Mouse (Mus musculus): Measurements from ENCODE around the gene Dnaja3. TPM values are rescaled to one million over a fixed set of nuclear protein-coding genes. Genes with fewer than 3 reads are reported as not detected.
A peak's percentile ranks its signal among the peaks of the same experiment; 100 is the strongest.

The Dnaja3 gene
- total and polyA plus RNA-seq, 2 experiments from 2014 or later: 49.6 to 52.9 TPM

- 58% methylated on average over 13 of the region's 13 CpGs for WGBS
- no peaks in the 10 kb centered on the region for H3K9me3 ChIP-seq (ENCODE audit: low read length)
- no peak overlapping the region for H3K9ac ChIP-seq (replicated peaks; ENCODE audit: low read length)
- H3K4me1 ChIP-seq (ENCODE audit: insufficient read depth, low read length): peaks cover 26% of the 10 kb centered on the region
- H3K27me3 ChIP-seq (ENCODE audit: insufficient read depth, low read length): no peaks in the 10 kb centered on the region
- no peak for TF ChIP-seq CTCF (IDR thresholded peaks at IDR 0.05; ENCODE audit: low read depth)
- H3K4me3 ChIP-seq (ENCODE audit: low read length): no peak overlapping the region
- ATAC-seq (no peak), DNase-seq (ENCODE audit: low spot score) (peak; percentile 51)
- no peak overlapping the region for H3K4me2 ChIP-seq (ENCODE audit: low read depth, low read length)
- H3K36me3 ChIP-seq (ENCODE audit: insufficient read depth, low read length): peaks cover 10% of the 10 kb centered on the region; the same call in 1 of the 2 replicates
- H3K27ac ChIP-seq: peak overlapping the region; percentile 42; the same call in 1 of the 2 replicates
These were observed 7.9 kb downstream of the Dnaja3 start for GRCm38 (mm10) chr16:4647651-4648141.

- Histone ChIP-seq H3K9me3 (ENCODE audit: low read length) (no peaks in the 10 kb centered on the region), H3K4me1 (ENCODE audit: insufficient read depth, low read length) (peaks cover 20% of the 10 kb centered on the region), H3K9ac (replicated peaks; ENCODE audit: low read length) (no peak overlapping the region), H3K27ac (no peak overlapping the region), H3K4me2 (ENCODE audit: low read depth, low read length) (no peak overlapping the region), H3K36me3 (ENCODE audit: insufficient read depth, low read length) (peaks cover 10% of the 10 kb centered on the region; the same call in 1 of the 2 replicates), H3K4me3 (ENCODE audit: low read length) (no peak overlapping the region), H3K27me3 (ENCODE audit: insufficient read depth, low read length) (no peaks in the 10 kb centered on the region)
- DNase-seq (ENCODE audit: low spot score) (peak; percentile 43), ATAC-seq (no peak)
- WGBS: 78% methylated on average over 28 of the region's 28 CpGs
- TF ChIP-seq CTCF (IDR thresholded peaks at IDR 0.05; ENCODE audit: low read depth): no peak
These were observed 8.7 kb downstream of the Dnaja3 start for GRCm38 (mm10) chr16:4648416-4649023.

DNA sequence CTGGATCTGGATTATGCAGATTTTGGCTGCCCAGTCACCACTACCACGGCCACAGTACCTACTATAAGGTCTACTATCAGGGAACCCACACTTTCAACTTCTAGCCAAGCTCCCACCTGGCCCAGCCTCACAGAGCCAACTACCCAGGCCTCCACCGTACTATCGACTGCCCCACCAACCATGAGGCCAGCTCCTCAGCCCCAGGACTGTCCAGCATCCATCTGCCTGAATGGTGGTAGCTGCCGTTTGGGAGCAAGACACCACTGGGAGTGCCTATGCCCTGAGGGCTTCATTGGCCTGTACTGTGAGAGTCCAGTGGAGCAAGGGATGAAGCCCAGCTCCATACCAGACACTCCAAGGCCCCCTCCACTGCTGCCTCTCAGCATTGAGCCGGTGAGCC, 9.4 kb downstream of the Dnaja3 start:
- H3K4me3 ChIP-seq (ENCODE audit: low read length): no peak overlapping the region
- no peak overlapping the region for H3K4me2 ChIP-seq (ENCODE audit: low read depth, low read length)
- DNase-seq (ENCODE audit: low spot score) (no peak), ATAC-seq (no peak)
- TF ChIP-seq CTCF (IDR thresholded peaks at IDR 0.05; ENCODE audit: low read depth): no peak
- peaks cover 14% of the 10 kb centered on the region for H3K4me1 ChIP-seq (ENCODE audit: insufficient read depth, low read length)
- H3K27me3 ChIP-seq (ENCODE audit: insufficient read depth, low read length): no peaks in the 10 kb centered on the region
- 74% methylated on average over 5 of the region's 5 CpGs for WGBS
- no peaks in the 10 kb centered on the region for H3K9me3 ChIP-seq (ENCODE audit: low read length)
- H3K9ac ChIP-seq (replicated peaks; ENCODE audit: low read length): 0 out of 2 replicates have a peak overlapping the region, but pooled peaks have one; percentile 13
- peaks cover 10% of the 10 kb centered on the region; the same call in 1 of the 2 replicates for H3K36me3 ChIP-seq (ENCODE audit: insufficient read depth, low read length)
- no peak overlapping the region for H3K27ac ChIP-seq

DNA sequence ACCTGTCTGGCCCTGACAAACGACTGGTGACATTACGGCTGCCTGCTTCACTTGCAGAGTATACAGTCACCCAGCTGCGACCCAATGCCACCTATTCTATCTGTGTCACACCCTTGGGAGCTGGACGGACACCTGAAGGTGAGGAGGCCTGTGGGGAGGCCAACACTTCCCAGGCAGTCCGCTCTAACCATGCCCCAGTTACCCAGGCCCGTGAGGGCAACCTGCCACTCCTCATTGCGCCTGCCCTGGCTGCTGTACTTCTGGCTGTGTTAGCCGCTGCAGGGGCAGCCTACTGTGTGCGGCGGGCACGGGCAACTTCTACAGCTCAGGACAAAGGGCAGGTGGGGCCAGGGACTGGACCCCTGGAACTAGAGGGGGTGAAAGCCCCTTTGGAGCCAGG, 9.9 kb downstream of the Dnaja3 start:
- Histone ChIP-seq H3K4me2 (ENCODE audit: low read depth, low read length) (no peak overlapping the region), H3K9me3 (ENCODE audit: low read length) (no peaks in the 10 kb centered on the region), H3K27ac (no peak overlapping the region), H3K27me3 (ENCODE audit: insufficient read depth, low read length) (no peaks in the 10 kb centered on the region), H3K9ac (replicated peaks; ENCODE audit: low read length) (no peak overlapping the region), H3K36me3 (ENCODE audit: insufficient read depth, low read length) (peaks cover 10% of the 10 kb centered on the region; the same call in 1 of the 2 replicates), H3K4me1 (ENCODE audit: insufficient read depth, low read length) (peaks cover 9% of the 10 kb centered on the region), H3K4me3 (ENCODE audit: low read length) (no peak overlapping the region)
- TF ChIP-seq CTCF (IDR thresholded peaks at IDR 0.05; ENCODE audit: low read depth): no peak
- ATAC-seq (no peak), DNase-seq (ENCODE audit: low spot score) (no peak)
- 88% methylated on average over 11 of the region's 11 CpGs for WGBS

DNA sequence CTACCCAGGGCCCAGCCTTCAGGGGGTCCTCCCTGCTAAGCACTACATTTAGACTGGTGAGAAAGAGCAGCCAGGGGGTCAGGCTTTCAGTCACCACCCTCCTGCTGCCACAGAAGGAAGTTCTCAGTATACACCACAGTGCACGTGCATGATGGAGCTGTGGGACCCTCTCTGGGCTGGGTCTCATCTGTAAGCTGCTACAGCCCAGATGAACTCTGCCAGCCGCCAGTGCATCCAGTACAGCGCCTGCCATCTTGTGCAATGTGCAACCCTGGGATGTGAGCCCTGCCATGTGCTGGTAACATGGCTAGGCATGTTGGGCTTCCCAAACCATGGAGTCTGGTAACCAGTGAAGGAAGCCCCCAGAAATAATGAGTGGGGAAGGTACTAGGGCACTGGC, 10.4 kb downstream of the Dnaja3 start:
- no peaks in the 10 kb centered on the region for H3K27me3 ChIP-seq (ENCODE audit: insufficient read depth, low read length)
- no peak overlapping the region for H3K4me2 ChIP-seq (ENCODE audit: low read depth, low read length)
- peaks cover 8% of the 10 kb centered on the region; the same call in 1 of the 2 replicates for H3K4me1 ChIP-seq (ENCODE audit: insufficient read depth, low read length)
- no peak overlapping the region for H3K27ac ChIP-seq
- DNase-seq (ENCODE audit: low spot score): no peak
- TF ChIP-seq CTCF (IDR thresholded peaks at IDR 0.05; ENCODE audit: low read depth): no peak
- no peak overlapping the region for H3K9ac ChIP-seq (replicated peaks; ENCODE audit: low read length)
- H3K4me3 ChIP-seq (ENCODE audit: low read length): no peak overlapping the region
- H3K9me3 ChIP-seq (ENCODE audit: low read length): no peaks in the 10 kb centered on the region
- H3K36me3 ChIP-seq (ENCODE audit: insufficient read depth, low read length): peaks cover 10% of the 10 kb centered on the region; the same call in 1 of the 2 replicates
- WGBS: 88% methylated on average over 3 of the region's 3 CpGs
- no peak for ATAC-seq

- Histone ChIP-seq H3K4me2 (ENCODE audit: low read depth, low read length) (no peak overlapping the region), H3K4me3 (ENCODE audit: low read length) (no peak overlapping the region), H3K4me1 (ENCODE audit: insufficient read depth, low read length) (peaks cover 8% of the 10 kb centered on the region; the same call in 1 of the 2 replicates), H3K9ac (replicated peaks; ENCODE audit: low read length) (no peak overlapping the region), H3K27me3 (ENCODE audit: insufficient read depth, low read length) (no peaks in the 10 kb centered on the region), H3K27ac (no peak overlapping the region), H3K9me3 (ENCODE audit: low read length) (no peaks in the 10 kb centered on the region), H3K36me3 (ENCODE audit: insufficient read depth, low read length) (peaks cover 10% of the 10 kb centered on the region; the same call in 1 of the 2 replicates)
- 80% methylated on average over 1 of the region's 1 CpGs for WGBS
- no peak for TF ChIP-seq CTCF (IDR thresholded peaks at IDR 0.05; ENCODE audit: low read depth)
- ATAC-seq (no peak), DNase-seq (ENCODE audit: low spot score) (no peak)
These were observed 11.3 kb downstream of the Dnaja3 start for GRCm38 (mm10) chr16:4651081-4651480.

GRCm38 (mm10) chr16:4651624-4652023, 11.8 kb downstream of the Dnaja3 start:
- ATAC-seq (no peak), DNase-seq (ENCODE audit: low spot score) (no peak)
- Histone ChIP-seq H3K4me1 (ENCODE audit: insufficient read depth, low read length) (0 out of 2 replicates have a peak, but pooled peaks cover 4% of the 10 kb centered on the region), H3K36me3 (ENCODE audit: insufficient read depth, low read length) (peaks cover 10% of the 10 kb centered on the region; the same call in 1 of the 2 replicates), H3K27me3 (ENCODE audit: insufficient read depth, low read length) (no peaks in the 10 kb centered on the region), H3K4me2 (ENCODE audit: low read depth, low read length) (no peak overlapping the region), H3K9me3 (ENCODE audit: low read length) (no peaks in the 10 kb centered on the region), H3K4me3 (ENCODE audit: low read length) (no peak overlapping the region), H3K9ac (replicated peaks; ENCODE audit: low read length) (no peak overlapping the region), H3K27ac (no peak overlapping the region)
- 65% methylated on average over 7 of the region's 7 CpGs for WGBS
- no peak for TF ChIP-seq CTCF (IDR thresholded peaks at IDR 0.05; ENCODE audit: low read depth)

Measured in hindbrain, postnatal 0 days (tissue).